ENCODE assay signal across 8 mouse cellular contexts in genomic region chr16:4512661-4513438, GRCm38 (mm10). TPM values are rescaled to one million over a fixed set of nuclear protein-coding genes. Genes with fewer than 3 reads are reported as not detected.
DNase-seq lines count a peak whose midpoint lies in the region; ATAC-seq lines count a peak whose summit lies in the region.

No protein-coding gene starts in this region.

- no peak overlapping the region for H3K9ac ChIP-seq in hindbrain, embryonic 14.5 days

- no peaks in the 10 kb centered on the region for H3K36me3 ChIP-seq in hindbrain, embryonic 14.5 days (replicated peaks; ENCODE audit: control insufficient read depth, insufficient read depth)

- no peak overlapping the region for H3K4me3 ChIP-seq in hindbrain, embryonic 14.5 days (replicated peaks; ENCODE audit: low read length)

- H3K9me3 ChIP-seq in hindbrain, embryonic 14.5 days (ENCODE audit: control insufficient read depth, low read length) = no peaks in the 10 kb centered on the region

- H3K4me1 ChIP-seq in hindbrain, embryonic 14.5 days (replicated peaks; ENCODE audit: control insufficient read depth, insufficient read depth, low read length) = no peaks in the 10 kb centered on the region

- H3K4me2 ChIP-seq in hindbrain, embryonic 14.5 days (replicated peaks) = no peak overlapping the region

- no peak for ATAC-seq in hindbrain, embryonic 14.5 days (ENCODE audit: low FRiP score)

- 79% methylated on average over 3 of the region's 3 CpGs for WGBS in hindbrain, embryonic 14.5 days

- no peaks in the 10 kb centered on the region for H3K27me3 ChIP-seq in hindbrain, embryonic 14.5 days (ENCODE audit: control insufficient read depth, insufficient read depth, low read length)

- DNase-seq in adrenal gland, adult (ENCODE audit: inconsistent age in 2 of 2, low spot score in 1 of 2) = peak; percentile 60 to 74
- no peak for DNase-seq in adrenal gland, adult 18-20 months (ENCODE audit: low spot score in 2 of 2)
- peak; percentile 77 for DNase-seq in Muller cell, postnatal 12 days (ENCODE audit: inconsistent ontology term)
- peak; percentile 56 to 78 for DNase-seq in gastrocnemius, postnatal 4 days (ENCODE audit: low spot score in 2 of 2)
- peak; percentile 39 for DNase-seq in kidney, adult 18-20 months
- DNase-seq in lung, postnatal 10 days = peak; percentile 74
- peak; percentile 26 to 34 for DNase-seq in thymus, adult 18-20 months
- DNase-seq in hindbrain, embryonic 14.5 days (ENCODE audit: low spot score) = no peak

- H3K27ac ChIP-seq in hindbrain, embryonic 14.5 days = no peak overlapping the region

RNA-seq across cellular contexts. Expression of gene Srl, which starts 28.8 kb away (rescaled TPM):
- 1 to 10 TPM; 7.3 to 8.3 TPM for total RNA-seq in adrenal gland, adult 18-20 months (2021)
- 1,000 to 10,000 TPM; 1,069 to 1,086 TPM for total RNA-seq in gastrocnemius, postnatal 4 days (2021)
- 28.0 and 31.2 TPM in 2 replicates for polyA plus RNA-seq in hindbrain, embryonic 14.5 days (2014; fragmentation: Nextera tagmentation; extraction: Ambion mirVana)

RNA-seq across cellular contexts. Expression of gene Tfap4, which starts 46.8 kb away (rescaled TPM):
- 1 to 10 TPM; 5.1 to 5.7 TPM for total RNA-seq in adrenal gland, adult 18-20 months (2021)
- total RNA-seq in gastrocnemius, postnatal 4 days (2021) = 10 to 100 TPM; 10.5 to 11.6 TPM
- polyA plus RNA-seq in hindbrain, embryonic 14.5 days (2014; fragmentation: Nextera tagmentation; extraction: Ambion mirVana) = 8.2 and 8.8 TPM in 2 replicates

Comparison
In these comparisons a context has a peak if more than half of its experiments do, and no peak if none do; other contexts are left out.
1. DNase-seq: peak in adrenal gland, adult (2 of 2), Muller cell, postnatal 12 days (single experiment), gastrocnemius, postnatal 4 days (2 of 2), kidney, adult 18-20 months (single experiment), lung, postnatal 10 days (single experiment) and thymus, adult 18-20 months (2 of 2); none in adrenal gland, adult 18-20 months (0 of 2) and hindbrain, embryonic 14.5 days (single experiment).
2. RNA of gene Srl, which starts 28.8 kb away (total RNA-seq): 1,069 to 1,086 TPM in gastrocnemius, postnatal 4 days; 7.3 to 8.3 TPM in adrenal gland, adult 18-20 months; every median in the first group is over 100 times any median in the second.